Mouse (Mus musculus) C2C12 (cell line): Measurements from ENCODE around the gene Sobp. TPM values are rescaled to one million over a fixed set of nuclear protein-coding genes. Genes with fewer than 3 reads are reported as not detected.

Experiments used
- H3K27me3 ChIP-seq: one replicate; pipeline ENCODE4 v1.6.1; 2011; ENCODE audit not compliant: control insufficient read depth, insufficient read depth, insufficient read length
- H3K36me3 ChIP-seq: one replicate; pipeline ENCODE4 v1.6.1; 2011; ENCODE audit not compliant: control insufficient read depth, insufficient read depth
- H3K4me3 ChIP-seq: one replicate; pipeline ENCODE4 v1.5.1; 2011; ENCODE audit warnings: mild to moderate bottlenecking, control low read depth; ENCODE audit not compliant: poor library complexity, insufficient read depth, severe bottlenecking
- H3K79me2 ChIP-seq: one replicate; pipeline ENCODE4 v1.6.1; 2011; ENCODE audit not compliant: control insufficient read depth, insufficient read depth
- H3K79me3 ChIP-seq: one replicate; pipeline ENCODE4 v1.6.1; 2011; ENCODE audit warnings: low read depth, control low read depth
- H3ac ChIP-seq: one replicate; pipeline ENCODE3; 2011; ENCODE audit warnings: low read depth; ENCODE audit not compliant: control insufficient read depth, insufficient read length
- CEBPB ChIP-seq: IDR thresholded peaks from one replicate; pipeline ENCODE4 v1.6.1; 2011; ENCODE audit warnings: low read depth, mild to moderate bottlenecking, control low read depth, moderate library complexity
- CTCF ChIP-seq: IDR thresholded peaks from one replicate; pipeline ENCODE4 v1.5.1; 2011; ENCODE audit not compliant: control insufficient read depth, insufficient read depth, insufficient read length
- FOSL1 ChIP-seq: IDR thresholded peaks from one replicate; pipeline ENCODE4 v1.8.0; 2011; ENCODE audit warnings: mild to moderate bottlenecking, low read length; ENCODE audit not compliant: poor library complexity, insufficient read depth, severe bottlenecking
- MAX ChIP-seq: IDR thresholded peaks from one replicate; pipeline ENCODE4 v1.6.1; 2011; ENCODE audit warnings: mild to moderate bottlenecking, control low read depth
- MYOD1 ChIP-seq: IDR thresholded peaks from one replicate; pipeline ENCODE4 v1.6.1; 2011; ENCODE audit warnings: low read depth; ENCODE audit not compliant: control insufficient read depth, insufficient read length
- MYOG ChIP-seq: IDR thresholded peaks from one replicate; pipeline ENCODE4 v1.6.1; 2011; ENCODE audit not compliant: control insufficient read depth, insufficient read length; ENCODE audit errors: extremely low read depth
- USF1 ChIP-seq: IDR thresholded peaks from one replicate; pipeline ENCODE4 v1.6.1; 2011; ENCODE audit warnings: low read depth, mild to moderate bottlenecking, control low read depth, moderate library complexity
- polyA plus RNA-seq: library from polyadenylated mRNA; unstranded; fragments of >200 nt; fragmentation: generic; extraction: Trizol; gene quantifications from one replicate; pipeline ENCODE4 v1.2.1, GENCODE M21; 2012; ENCODE audit warnings: missing spikeins

Gene Sobp
- polyA plus RNA-seq, 1 experiment: 1.2 TPM

DNA sequence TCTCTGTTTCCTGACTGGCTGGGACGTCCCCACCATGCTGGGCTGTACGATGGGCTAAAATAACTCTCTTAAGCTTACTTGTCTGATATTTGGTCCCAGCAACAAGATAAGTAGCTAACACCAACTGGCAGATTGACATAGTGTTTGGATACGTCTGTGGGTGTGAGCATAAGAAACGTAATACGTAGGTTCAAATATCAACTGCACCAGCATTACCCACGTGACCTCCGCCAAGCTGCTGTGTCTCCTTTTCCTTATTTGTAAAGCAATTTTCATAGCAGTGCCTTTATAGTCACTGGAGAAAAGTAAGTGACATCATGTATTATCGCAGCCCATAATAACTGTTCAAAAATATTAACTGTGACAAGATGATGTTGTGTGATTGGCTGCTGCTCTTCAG lies 21.7 kb downstream of the Sobp start:
- H3K79me2 ChIP-seq: no peaks in the 10 kb centered on the region
- H3K36me3 ChIP-seq: no peaks in the 10 kb centered on the region
- H3ac ChIP-seq: no peak overlapping the region
- no peaks in the 10 kb centered on the region for H3K27me3 ChIP-seq
- no peaks in the 10 kb centered on the region for H3K79me3 ChIP-seq
- TF ChIP-seq USF1: peak; percentile 34
- TF ChIP-seq MYOG: no peak
- no peak for TF ChIP-seq CEBPB
- no peak for TF ChIP-seq CTCF
- TF ChIP-seq MAX: no peak
- no peak for TF ChIP-seq MYOD1
- TF ChIP-seq FOSL1: no peak
- H3K4me3 ChIP-seq: no peak overlapping the region

DNA sequence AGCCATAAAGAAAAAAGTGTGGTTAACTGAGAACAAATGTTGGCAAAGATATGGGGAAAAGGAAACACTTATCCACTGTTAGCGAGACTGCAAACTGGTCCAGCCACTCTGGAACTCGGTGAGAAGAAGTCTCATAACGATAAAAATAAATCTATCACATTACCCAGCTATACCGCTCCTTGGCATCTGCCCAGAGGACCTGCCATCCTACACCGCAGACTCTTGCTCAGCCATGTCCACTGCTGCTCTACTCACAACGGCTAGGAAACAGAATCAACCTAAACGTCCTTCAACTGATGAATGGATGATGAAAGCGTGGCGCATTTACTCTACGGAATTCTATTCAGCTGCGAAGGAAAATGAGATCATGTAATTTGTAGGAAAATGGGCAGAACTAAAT lies 25.9 kb downstream of the Sobp start:
- Histone ChIP-seq H3ac (no peak overlapping the region), H3K79me2 (no peaks in the 10 kb centered on the region), H3K79me3 (no peaks in the 10 kb centered on the region), H3K4me3 (no peak overlapping the region), H3K27me3 (no peaks in the 10 kb centered on the region), H3K36me3 (no peaks in the 10 kb centered on the region)
- TF ChIP-seq USF1 (no peak), MYOG (no peak), CTCF (no peak), FOSL1 (no peak), CEBPB (no peak), MYOD1 (no peak), MAX (no peak)

DNA sequence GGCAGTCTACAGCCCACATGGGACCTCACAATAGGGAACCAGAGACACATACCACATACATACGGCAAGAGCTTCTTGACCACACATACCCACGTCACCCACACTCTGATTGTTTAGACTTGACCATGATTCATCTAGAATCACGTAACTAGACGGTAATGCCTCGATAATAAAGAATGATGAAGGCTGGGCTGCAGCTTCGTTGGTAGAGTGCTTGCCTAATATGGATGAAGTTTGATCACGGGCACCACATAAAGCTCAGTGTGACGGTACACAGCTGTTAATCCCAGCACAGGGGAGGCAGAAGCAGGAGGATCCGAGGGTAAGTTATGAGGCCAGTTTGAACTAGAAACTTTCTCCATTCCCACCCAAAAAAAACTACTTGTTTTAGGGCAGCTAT lies 31.2 kb downstream of the Sobp start:
- TF ChIP-seq MYOD1 (peak; percentile 25), CEBPB (no peak)
- Histone ChIP-seq H3K36me3 (no peaks in the 10 kb centered on the region), H3ac (no peak overlapping the region), H3K4me3 (no peak overlapping the region), H3K79me2 (no peaks in the 10 kb centered on the region), H3K79me3 (no peaks in the 10 kb centered on the region), H3K27me3 (no peaks in the 10 kb centered on the region)

DNA sequence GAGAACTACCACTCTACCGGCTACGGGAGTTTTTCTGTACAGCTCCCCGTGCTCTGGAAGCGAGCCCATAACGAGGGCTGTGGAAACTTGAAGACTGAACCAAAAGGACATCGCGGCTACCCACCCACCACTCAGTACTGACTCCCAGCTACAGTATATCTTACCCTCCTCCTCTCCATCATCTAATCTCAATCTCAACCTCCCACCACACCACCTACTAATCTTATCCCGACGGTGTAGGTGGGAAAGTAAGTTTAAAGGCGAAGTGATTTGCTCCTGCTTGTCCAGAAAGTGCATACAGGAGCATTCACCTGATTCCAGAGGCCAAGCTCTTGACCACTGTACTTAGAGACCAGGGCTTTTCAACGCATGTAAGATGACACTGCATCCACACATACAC lies 40.3 kb downstream of the Sobp start:
- TF ChIP-seq MYOD1 (no peak), MAX (no peak), FOSL1 (no peak), CEBPB (no peak), CTCF (no peak), USF1 (no peak), MYOG (no peak)
- Histone ChIP-seq H3K27me3 (no peaks in the 10 kb centered on the region), H3K79me3 (no peaks in the 10 kb centered on the region), H3K79me2 (no peaks in the 10 kb centered on the region), H3ac (no peak overlapping the region), H3K4me3 (no peak overlapping the region), H3K36me3 (no peaks in the 10 kb centered on the region)

DNA sequence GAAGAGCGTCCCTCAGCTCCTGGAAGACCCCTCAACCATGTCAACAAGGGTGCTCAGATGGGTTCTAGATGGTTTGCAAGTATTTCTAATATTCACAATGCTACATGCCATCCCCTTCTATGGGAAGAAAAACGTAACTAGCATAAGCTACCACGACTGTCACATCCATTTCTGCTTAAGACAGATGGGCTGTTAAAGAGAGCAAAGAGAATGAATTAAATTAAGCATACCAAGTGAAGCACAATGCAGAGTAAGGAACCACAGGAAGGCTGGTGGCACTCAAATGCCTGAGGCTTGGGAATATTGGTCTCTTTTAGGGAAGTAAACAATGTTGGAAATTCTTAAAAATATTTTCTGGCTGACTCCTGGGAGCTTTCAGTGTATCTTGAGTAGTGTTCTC lies 45.6 kb downstream of the Sobp start:
- Histone ChIP-seq H3K4me3 (no peak overlapping the region), H3K36me3 (no peaks in the 10 kb centered on the region), H3ac (no peak overlapping the region), H3K79me3 (no peaks in the 10 kb centered on the region), H3K27me3 (no peaks in the 10 kb centered on the region), H3K79me2 (no peaks in the 10 kb centered on the region)
- no peak for TF ChIP-seq MYOD1
- TF ChIP-seq FOSL1: no peak
- no peak for TF ChIP-seq CEBPB
- no peak for TF ChIP-seq CTCF
- TF ChIP-seq MAX: no peak
- TF ChIP-seq MYOG: no peak
- TF ChIP-seq USF1: no peak

DNA sequence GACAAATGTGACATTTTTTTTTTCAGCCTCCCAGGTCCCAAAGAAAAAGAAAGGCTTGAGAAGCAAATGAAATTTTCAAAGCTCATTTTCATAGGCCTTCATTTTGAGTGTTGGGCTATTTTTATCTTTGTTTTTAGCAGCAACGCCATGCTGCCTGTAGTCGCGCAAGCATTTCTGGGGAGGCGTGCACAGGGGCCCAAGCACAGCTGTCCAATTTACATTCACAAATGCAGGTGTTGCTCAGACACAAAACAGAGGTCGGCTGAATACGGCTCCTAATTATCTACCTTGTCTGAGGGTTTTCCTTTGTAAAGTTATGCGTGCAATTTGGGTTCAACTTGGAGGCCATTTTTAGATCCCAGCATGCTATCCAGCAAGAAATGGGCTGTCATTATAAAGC lies 49.8 kb downstream of the Sobp start:
- Histone ChIP-seq H3K79me3 (no peaks in the 10 kb centered on the region), H3ac (no peak overlapping the region), H3K79me2 (no peaks in the 10 kb centered on the region), H3K36me3 (no peaks in the 10 kb centered on the region), H3K4me3 (no peak overlapping the region), H3K27me3 (no peaks in the 10 kb centered on the region)
- no peak for TF ChIP-seq MAX
- no peak for TF ChIP-seq MYOD1
- no peak for TF ChIP-seq CEBPB
- TF ChIP-seq CTCF: no peak
